Mouse (Mus musculus) olfactory bulb, adult 2 months (tissue): ENCODE data around the gene Mutyh. TPM values are rescaled to one million over a fixed set of nuclear protein-coding genes. Genes with fewer than 3 reads are reported as not detected.

ENCODE experiments used
- H3K27ac ChIP-seq: fragments of 200-500 bp; 2 replicates; pipeline ENCODE4 v1.5.1; 2012; ENCODE audit warnings: low read depth, low read length; ENCODE audit not compliant: insufficient read depth
- H3K4me1 ChIP-seq: fragments of 200-500 bp; 2 replicates; pipeline ENCODE4 v1.6.1; 2012; ENCODE audit warnings: low read length; ENCODE audit not compliant: control insufficient read depth, insufficient read depth
- H3K4me3 ChIP-seq: fragments of 200-500 bp; 2 replicates; pipeline ENCODE4 v1.5.1; 2012; ENCODE audit warnings: mild to moderate bottlenecking, low read depth, low read length, moderate library complexity; ENCODE audit not compliant: insufficient read depth
- CTCF ChIP-seq: fragments of 200-500 bp; IDR thresholded peaks from 2 replicates; pipeline ENCODE4 v1.5.1; 2012; ENCODE audit warnings: low read depth, mild to moderate bottlenecking, low read length, moderate library complexity; ENCODE audit not compliant: insufficient read depth
- POLR2A ChIP-seq: fragments of 200-500 bp; IDR thresholded peaks from 2 replicates; pipeline ENCODE4 v1.6.1; 2012; ENCODE audit warnings: mild to moderate bottlenecking, low read depth, low read length, moderate library complexity; ENCODE audit not compliant: insufficient read depth
- WGBS: fragments of 180-500 bp; shearing (Covaris S2); methylation state at CpG from one replicate; pipeline ENCODE4 v1.1.7; 2018; 5-methylcytosine and 5-hydroxymethylcytosine counted together
- polyA plus RNA-seq: library from polyadenylated mRNA; stranded (reverse); fragments of >200 nt; gene quantifications from 2 replicates; pipeline ENCODE4 v1.2.4, GENCODE M21; 2012; ENCODE audit warnings: low replicate concordance; ENCODE audit not compliant: missing spikeins, insufficient read depth, insufficient read length

The Mutyh gene
- polyA plus RNA-seq, 1 experiment = not detected

DNA sequence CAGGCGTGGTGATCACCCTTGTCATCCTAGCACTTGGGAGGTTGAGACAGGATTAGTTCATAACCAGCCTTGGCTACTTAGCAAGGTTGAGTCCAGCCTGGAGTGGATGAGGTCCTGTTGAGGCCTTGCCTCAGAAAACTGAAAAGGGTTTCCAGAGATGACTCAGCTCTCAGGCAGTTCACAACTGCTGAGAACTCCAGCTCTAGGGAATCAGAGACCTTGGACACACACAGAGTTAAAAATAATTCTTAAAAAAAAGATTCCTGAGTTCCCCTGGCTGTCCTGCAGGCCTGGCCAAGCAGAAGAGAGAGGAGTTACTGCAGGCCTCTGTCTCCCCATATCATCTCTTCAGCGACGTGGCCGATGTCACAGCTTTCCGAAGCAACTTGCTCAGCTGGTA, 7.8 kb downstream of the Mutyh start:
- WGBS = 93% methylated on average over 5 of the region's 5 CpGs
- peaks cover under 1% of the 10 kb centered on the region; the same call in 1 of the 2 replicates for H3K4me1 ChIP-seq
- H3K27ac ChIP-seq = no peak overlapping the region
- H3K4me3 ChIP-seq = no peak overlapping the region
- TF ChIP-seq CTCF = no peak
- TF ChIP-seq POLR2A = no peak

DNA sequence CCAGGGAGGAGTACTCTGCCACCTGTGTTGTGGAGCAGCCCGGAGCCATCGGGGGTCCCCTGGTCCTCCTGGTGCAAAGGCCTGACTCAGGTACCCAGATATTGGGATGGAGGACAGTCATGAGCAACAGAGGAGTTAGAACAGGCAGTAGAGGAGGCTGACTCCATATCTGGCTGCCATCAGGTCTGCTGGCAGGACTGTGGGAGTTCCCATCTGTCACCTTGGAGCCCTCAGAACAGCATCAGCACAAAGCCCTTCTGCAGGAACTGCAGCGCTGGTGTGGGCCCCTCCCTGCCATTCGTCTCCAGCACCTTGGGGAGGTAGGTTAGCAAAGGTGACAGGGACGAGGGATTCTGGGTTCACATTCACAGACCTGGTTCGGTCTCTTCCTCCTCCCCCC, 10.0 kb downstream of the Mutyh start:
- Histone ChIP-seq H3K4me3 (no peak overlapping the region), H3K27ac (no peak overlapping the region), H3K4me1 (peaks cover 12% of the 10 kb centered on the region; the same call in 1 of the 2 replicates)
- 98% methylated on average over 6 of the region's 6 CpGs for WGBS
- TF ChIP-seq POLR2A (no peak), CTCF (no peak)

DNA sequence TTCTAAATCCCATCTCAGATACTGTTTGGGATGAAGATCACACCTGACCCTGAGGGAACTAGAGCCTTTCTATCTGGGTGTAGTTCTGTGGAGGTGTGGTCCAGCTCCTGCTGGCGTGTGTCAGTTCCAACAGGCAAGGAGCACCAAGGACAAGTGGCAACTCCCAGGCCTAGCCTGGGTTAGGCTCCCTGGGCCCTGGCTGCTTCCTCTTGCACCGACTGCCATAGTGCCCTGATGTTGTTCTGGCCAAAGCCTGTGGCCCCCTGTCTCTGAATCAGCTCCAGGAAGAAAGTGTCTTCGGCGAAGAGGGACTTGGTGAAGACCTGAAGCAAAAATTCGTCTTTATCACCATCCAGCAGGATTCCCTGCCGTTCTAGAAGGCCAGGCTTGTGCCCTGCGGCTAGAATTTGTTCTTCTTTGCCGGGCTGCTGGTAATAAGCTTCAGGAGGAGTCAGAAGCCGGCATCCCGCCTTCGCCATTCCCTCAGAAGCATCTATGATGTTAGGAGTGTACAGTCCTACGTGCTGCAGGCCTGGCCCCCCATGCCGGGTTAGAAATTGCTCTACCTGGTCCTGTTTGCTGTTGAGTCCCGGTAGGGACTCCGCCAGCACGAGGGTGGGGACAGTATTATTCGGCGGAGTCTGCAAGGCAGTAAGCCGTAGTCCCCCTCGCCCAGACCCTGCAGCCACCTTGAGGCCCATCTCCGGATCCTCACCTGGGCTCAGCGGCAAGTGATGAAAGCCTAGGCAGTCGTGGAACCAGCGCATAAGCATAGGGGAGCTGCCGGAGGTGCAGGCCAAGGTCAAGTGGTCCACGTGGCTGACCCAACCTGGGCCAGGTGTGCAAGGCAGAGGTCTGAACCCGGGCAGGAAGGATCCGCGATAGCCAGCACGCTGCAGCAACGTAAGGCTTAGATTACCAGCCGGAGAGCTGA, 12.7 kb downstream of the Mutyh start:
- no peak overlapping the region for H3K27ac ChIP-seq
- peaks cover 12% of the 10 kb centered on the region for H3K4me1 ChIP-seq
- WGBS = 42% methylated on average over 32 of the region's 32 CpGs
- H3K4me3 ChIP-seq = peak overlapping the region; percentile 51
- TF ChIP-seq CTCF = no peak

DNA sequence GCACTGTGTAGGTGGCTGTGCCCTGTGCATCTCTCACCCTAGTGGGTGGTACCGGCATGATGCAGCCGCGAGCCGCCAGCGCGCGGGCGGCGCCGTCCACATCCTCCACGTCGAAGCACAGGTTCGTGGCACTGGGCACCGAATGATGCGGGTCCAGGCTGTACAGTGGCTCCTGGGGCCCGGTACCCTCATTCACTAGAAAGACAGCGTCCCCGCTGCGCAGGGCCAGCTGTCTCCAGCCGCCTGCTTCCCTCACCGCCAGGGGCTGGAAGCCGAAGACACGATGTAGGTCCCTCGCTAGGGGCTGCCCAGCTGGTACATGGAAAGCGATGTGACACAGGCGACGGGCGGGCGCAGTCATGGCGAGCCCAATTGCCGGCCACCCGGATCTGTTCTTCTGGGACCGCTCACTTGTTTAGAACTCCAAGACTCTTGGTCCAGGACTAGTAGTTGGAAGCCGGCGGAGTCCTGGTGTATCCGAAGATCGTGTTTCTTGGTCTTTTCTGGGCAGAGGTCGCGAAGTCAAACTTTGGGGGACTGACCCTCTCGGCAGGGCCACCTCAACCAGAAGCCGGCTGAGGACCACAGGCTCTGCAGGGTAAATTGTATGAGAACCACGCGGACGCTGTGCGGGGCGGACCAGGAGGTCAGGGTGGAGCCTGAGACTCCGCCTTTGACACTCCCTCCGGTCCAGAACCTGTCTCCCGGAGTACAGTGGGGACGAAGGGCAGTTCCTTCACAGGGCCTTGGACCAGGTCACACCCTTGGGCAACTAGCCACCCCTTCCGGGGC, 13.6 kb downstream of the Mutyh start:
- peaks cover 12% of the 10 kb centered on the region for H3K4me1 ChIP-seq
- TF ChIP-seq POLR2A = no peak
- no peak for TF ChIP-seq CTCF
- WGBS = under 1% methylated on average over 51 of the region's 51 CpGs
- H3K4me3 ChIP-seq = peak overlapping the region; percentile 51
- H3K27ac ChIP-seq = no peak overlapping the region

DNA sequence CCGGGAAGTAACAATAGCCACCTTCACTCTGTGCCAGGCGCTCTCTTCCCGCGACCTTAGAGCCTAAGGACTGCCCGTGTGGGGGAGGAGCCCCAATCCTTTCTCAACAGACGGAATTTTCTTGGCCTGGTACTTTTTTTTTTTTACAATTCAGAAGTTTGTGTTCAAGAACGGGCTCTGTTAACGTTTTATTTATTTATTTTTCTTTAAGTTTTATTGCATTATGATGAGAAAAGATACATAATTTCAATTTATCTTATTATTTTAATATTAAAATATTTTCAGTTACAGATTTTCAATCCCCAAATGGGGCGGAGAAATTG, 14.1 kb downstream of the Mutyh start, which contains the start of gene Hpdl:
Gene Hpdl (minus strand): TSS at position 14 of the 323 bp plus-strand sequence.
- peaks cover 12% of the 10 kb centered on the region for H3K4me1 ChIP-seq
- H3K4me3 ChIP-seq = peak within 1 kb of the TSS; percentile 51
- 17% methylated on average over 9 of the region's 9 CpGs for WGBS
- H3K27ac ChIP-seq = no peak within 1 kb of the TSS
- TF ChIP-seq POLR2A = no peak
- TF ChIP-seq CTCF = no peak

DNA sequence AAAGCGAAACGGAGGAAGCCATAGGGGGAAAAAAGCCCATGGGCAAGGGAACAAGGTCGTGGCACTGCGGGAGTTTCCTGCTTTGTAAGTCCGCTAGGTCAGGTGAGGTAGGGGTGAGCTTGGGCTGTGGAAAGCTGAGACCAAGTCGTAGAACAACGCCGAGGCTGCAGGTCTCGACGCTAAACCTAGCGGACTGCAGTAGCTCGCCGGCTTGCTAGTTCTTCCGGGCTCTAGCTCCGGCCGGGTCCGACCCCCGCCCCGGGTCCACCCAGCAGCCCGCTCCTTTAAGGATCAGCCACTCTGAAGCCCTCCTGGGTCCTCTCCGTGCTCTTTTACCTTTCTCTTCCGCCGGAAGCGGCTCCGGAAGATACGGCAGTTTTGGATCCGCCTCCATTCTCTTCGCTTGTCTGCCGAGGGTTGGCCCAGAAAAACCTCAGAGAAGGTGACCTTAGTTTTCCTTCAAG, 17.1 kb downstream of the Mutyh start:
- H3K27ac ChIP-seq = peak overlapping the region; percentile 89
- peak overlapping the region; percentile 60 for H3K4me3 ChIP-seq
- H3K4me1 ChIP-seq = peaks cover 13% of the 10 kb centered on the region
- TF ChIP-seq CTCF (no peak), POLR2A (peak; percentile 78)
- WGBS = 1% methylated on average over 29 of the region's 29 CpGs

DNA sequence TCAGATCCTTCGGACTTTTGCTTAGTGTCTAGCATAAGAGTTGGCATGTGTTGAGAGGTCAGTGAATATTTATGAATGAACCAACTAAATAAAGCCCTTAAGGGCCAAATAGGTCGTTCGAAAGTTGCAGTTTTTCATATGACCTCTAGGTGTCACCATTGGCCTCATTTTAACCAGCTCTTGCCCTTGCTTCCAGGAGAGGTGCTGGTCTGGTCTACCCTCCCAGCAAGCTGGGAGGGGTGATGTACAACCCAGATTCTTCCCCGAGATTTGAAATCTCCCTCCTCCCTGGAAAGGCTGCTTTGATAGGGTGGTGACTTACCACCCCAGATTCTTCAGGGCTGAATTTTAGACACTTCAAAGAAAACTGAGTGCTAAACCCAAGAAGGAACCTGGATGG, 20.3 kb downstream of the Mutyh start:
- Histone ChIP-seq H3K27ac (no peak overlapping the region), H3K4me1 (peaks cover 14% of the 10 kb centered on the region), H3K4me3 (no peak overlapping the region)
- TF ChIP-seq CTCF (no peak), POLR2A (no peak)
- WGBS = 0% methylated on average over 4 of the region's 4 CpGs

DNA sequence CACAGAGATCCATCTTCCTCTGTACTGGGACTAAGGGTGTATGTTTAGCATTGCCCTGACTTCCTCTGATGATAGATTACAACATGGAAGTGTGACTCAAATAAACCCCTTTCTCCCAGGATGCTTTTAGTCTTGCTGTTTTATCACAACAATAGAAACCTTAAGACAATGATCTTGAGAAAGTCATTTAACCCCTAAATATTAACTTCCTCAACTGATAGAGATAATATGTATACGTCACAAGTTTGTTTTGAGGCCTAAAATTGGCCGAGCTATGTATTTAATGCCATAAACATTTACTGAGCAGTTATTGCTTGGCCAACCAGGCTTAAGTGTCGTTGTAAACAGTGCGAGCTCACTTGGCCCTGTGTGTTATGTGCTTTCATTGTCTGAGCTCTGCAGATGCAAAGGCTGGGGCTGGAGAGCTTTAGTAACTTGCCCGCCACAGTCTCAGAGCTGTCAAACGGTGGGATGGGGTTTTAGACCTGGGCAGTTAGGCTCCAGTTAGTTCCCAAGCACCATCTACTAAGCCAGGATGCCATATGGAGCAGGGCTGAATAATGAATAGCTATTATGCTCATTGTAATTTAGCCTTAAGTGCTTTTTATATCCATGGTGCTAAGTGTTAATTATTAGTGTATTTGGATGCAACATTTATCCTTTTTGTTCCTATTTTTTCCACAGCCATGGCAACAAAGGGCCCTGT, 22.0 kb downstream of the Mutyh start:
- TF ChIP-seq CTCF (no peak), POLR2A (no peak)

DNA sequence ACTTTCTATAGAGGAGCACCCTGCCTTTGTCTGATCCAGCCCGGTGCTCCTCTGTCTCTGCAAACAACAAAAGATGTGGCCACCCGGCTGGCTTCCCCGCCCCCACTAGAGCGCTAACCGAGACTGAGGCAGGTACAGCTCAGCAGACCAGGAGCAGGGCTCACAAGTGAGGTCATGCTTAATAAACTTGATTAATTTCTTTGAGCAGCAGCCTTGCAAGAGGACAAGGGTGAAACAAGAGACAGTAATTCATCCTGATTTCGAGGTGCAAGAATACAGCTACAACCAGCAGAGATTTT, 22.5 kb downstream of the Mutyh start:
- H3K4me3 ChIP-seq = no peak overlapping the region
- 10% methylated on average over 6 of the region's 6 CpGs for WGBS
- H3K27ac ChIP-seq = peak overlapping the region; percentile 93
- H3K4me1 ChIP-seq = peaks cover 14% of the 10 kb centered on the region
- no peak for TF ChIP-seq CTCF
- no peak for TF ChIP-seq POLR2A

More for the DNA sequence above, 22.0 kb downstream of the Mutyh start:
- Histone ChIP-seq H3K4me1 (peaks cover 14% of the 10 kb centered on the region), H3K4me3 (no peak overlapping the region), H3K27ac (peak overlapping the region; percentile 93)
- WGBS = 25% methylated on average over 6 of the region's 6 CpGs
